31 mouse cellular contexts compared by ENCODE assay signal in genomic region chr8:124170671-124171070, GRCm38 (mm10).
"Had no signal": no experiment of that assay in that cellular context is flagged by ENCODE, and none has a peak within 500 bp of the region (broad histone marks: within the 10 kb centered on the region; RNA-seq: fewer than 3 reads in every experiment).

No protein-coding gene starts in this region.

- H3K4me3 ChIP-seq: limb, embryonic 10.5 days; limb, embryonic 12.5 days; limb, embryonic 13.5 days; limb, embryonic 15.5 days; liver, embryonic 12.5 days; liver, embryonic 13.5 days; liver, embryonic 15.5 days; lung, embryonic 15.5 days; megakaryocyte, embryonic 14.5 days; midbrain, embryonic 10.5 days; midbrain, embryonic 12.5 days; midbrain, embryonic 13.5 days; midbrain, embryonic 15.5 days; myocyte had no signal

- H3K4me2 ChIP-seq: limb, embryonic 12.5 days; limb, embryonic 13.5 days; limb, embryonic 15.5 days; liver, embryonic 11.5 days; liver, embryonic 12.5 days; liver, embryonic 13.5 days; liver, embryonic 15.5 days; lung, embryonic 14.5 days; lung, embryonic 15.5 days; midbrain, embryonic 11.5 days; midbrain, embryonic 12.5 days; midbrain, embryonic 13.5 days; midbrain, embryonic 15.5 days had no signal

- H3K9me3 ChIP-seq: limb, embryonic 10.5 days; limb, embryonic 12.5 days; limb, embryonic 13.5 days; limb, embryonic 15.5 days; liver, embryonic 12.5 days; liver, embryonic 13.5 days; liver, embryonic 15.5 days; lung, embryonic 15.5 days; midbrain, embryonic 10.5 days; midbrain, embryonic 12.5 days; midbrain, embryonic 13.5 days; midbrain, embryonic 15.5 days had no signal

- DNase-seq: left cerebral cortex, postnatal 4 days; liver; liver, embryonic 13.5 days; liver, postnatal 0 days; lung, adult 18-20 months; lung, adult 2 months; lung, embryonic 14.5 days; lung, postnatal 10 days; lung, postnatal 14 days; lung, postnatal 36 days; lung, postnatal 4 days; midbrain, embryonic 14.5 days had no signal

- H3K9ac ChIP-seq: limb, embryonic 12.5 days; limb, embryonic 13.5 days; limb, embryonic 15.5 days; liver, embryonic 12.5 days; liver, embryonic 13.5 days; liver, embryonic 14.5 days; liver, embryonic 15.5 days; liver, postnatal 0 days; lung, embryonic 14.5 days; lung, embryonic 15.5 days; midbrain, embryonic 12.5 days; midbrain, embryonic 13.5 days; midbrain, embryonic 15.5 days had no signal

- H3K36me3 ChIP-seq: limb, embryonic 10.5 days; limb, embryonic 12.5 days; limb, embryonic 13.5 days; limb, embryonic 15.5 days; liver, embryonic 12.5 days; liver, embryonic 13.5 days; liver, embryonic 15.5 days; lung, embryonic 15.5 days; midbrain, embryonic 10.5 days; midbrain, embryonic 12.5 days; midbrain, embryonic 13.5 days; midbrain, embryonic 15.5 days had no signal

- H3K27ac ChIP-seq: limb, embryonic 10.5 days; limb, embryonic 12.5 days; liver, embryonic 12.5 days; liver, embryonic 13.5 days; liver, embryonic 14.5 days; liver, embryonic 15.5 days; lung, embryonic 15.5 days; macrophage; midbrain, embryonic 10.5 days; midbrain, embryonic 12.5 days; midbrain, embryonic 13.5 days had no signal

- H3K4me1 ChIP-seq: limb, embryonic 10.5 days; liver, embryonic 12.5 days; liver, embryonic 13.5 days; liver, embryonic 15.5 days had no signal

- ATAC-seq: liver, embryonic 12.5 days; liver, postnatal 0 days; lung, postnatal 0 days; midbrain, embryonic 13.5 days; midbrain, embryonic 15.5 days; midbrain, embryonic 16.5 days had no signal

- H3K27me3 ChIP-seq: limb, embryonic 12.5 days; limb, embryonic 13.5 days; limb, embryonic 15.5 days; liver, embryonic 13.5 days; liver, embryonic 15.5 days; midbrain, embryonic 12.5 days; midbrain, embryonic 15.5 days had no signal
